Mouse (Mus musculus): ENCODE data around the gene Serpind1. TPM values are rescaled to one million over a fixed set of nuclear protein-coding genes. Genes with fewer than 3 reads are reported as not detected.

Serpind1 gene
- polyA plus RNA-seq, 1 experiment from 2014 or later, result 3.6 TPM

DNA sequence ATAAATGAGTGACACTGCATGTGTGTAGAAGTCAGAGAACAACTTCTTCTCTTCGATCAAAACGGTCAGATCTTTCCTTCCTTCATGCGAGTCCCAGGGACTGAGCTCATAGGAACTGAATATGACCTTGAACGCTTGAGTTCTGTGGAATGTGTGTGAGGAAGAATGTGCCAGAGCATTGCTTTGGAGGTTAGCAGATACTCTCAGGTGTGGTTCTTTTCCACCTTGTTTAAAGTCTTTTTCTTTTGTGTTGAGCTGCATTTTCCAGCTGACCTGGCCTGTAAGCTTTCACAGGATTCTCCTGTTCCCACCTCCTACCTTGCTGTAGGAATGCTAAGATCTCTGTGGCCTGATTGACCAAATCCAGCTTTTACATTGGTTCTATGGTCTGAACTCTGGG lies 51.1 kb downstream of the Serpind1 start:
- Histone ChIP-seq H3K4me1 (replicated peaks) (no peaks in the 10 kb centered on the region), H3K9me3 (no peaks in the 10 kb centered on the region), H3K9ac (no peak overlapping the region), H3K36me3 (peaks cover 57% of the 10 kb centered on the region), H3K27ac (replicated peaks) (no peak overlapping the region), H3K4me2 (no peak overlapping the region), H3K27me3 (no peaks in the 10 kb centered on the region), H3K4me3 (no peak overlapping the region)
- no peak for ATAC-seq (ENCODE audit: low FRiP score, low read depth)
- 91% methylated on average over 4 of the region's 4 CpGs for WGBS

DNA sequence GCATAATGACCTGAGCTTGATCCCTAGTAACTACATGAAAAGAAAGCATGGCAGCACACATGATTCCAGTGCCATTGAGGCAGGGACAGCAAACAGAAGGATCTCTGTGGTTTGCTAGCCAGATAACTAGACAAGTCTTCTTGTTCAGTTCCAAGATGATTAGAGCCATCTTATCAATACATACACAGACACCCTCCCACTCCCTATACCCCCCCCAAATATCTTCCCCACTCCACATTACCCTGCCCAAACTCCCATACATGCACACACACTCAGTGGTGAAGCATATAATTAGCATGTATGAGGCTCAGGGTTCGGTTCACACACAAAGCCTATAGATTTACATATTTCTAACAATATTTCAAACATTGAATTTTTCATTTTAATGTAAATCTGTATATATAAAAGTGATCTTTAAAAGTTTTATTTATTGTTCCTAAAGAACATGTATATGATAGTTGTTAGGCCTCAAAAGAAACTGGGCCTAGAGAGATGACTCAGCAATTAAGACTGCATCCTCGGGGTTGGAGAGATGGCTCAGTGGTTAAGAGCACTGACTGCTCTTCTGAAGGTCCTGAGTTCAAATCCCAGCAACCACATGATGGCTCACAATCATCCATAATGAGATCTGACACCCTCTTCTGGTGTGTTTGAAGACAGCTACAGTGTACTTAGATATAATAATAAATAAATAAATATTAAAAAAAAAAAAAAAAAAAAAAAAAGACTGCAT lies 52.6 kb downstream of the Serpind1 start:
- H3K4me2 ChIP-seq, result no peak overlapping the region
- H3K9me3 ChIP-seq, result no peaks in the 10 kb centered on the region
- peaks cover 50% of the 10 kb centered on the region for H3K36me3 ChIP-seq
- H3K9ac ChIP-seq, result no peak overlapping the region
- no peak overlapping the region for H3K4me3 ChIP-seq
- H3K27me3 ChIP-seq, result no peaks in the 10 kb centered on the region
- WGBS, result 89% methylated on average over 2 of the region's 2 CpGs
- ATAC-seq (ENCODE audit: low FRiP score, low read depth), result no peak
- H3K4me1 ChIP-seq (replicated peaks), result no peaks in the 10 kb centered on the region
- H3K27ac ChIP-seq (replicated peaks), result no peak overlapping the region

DNA sequence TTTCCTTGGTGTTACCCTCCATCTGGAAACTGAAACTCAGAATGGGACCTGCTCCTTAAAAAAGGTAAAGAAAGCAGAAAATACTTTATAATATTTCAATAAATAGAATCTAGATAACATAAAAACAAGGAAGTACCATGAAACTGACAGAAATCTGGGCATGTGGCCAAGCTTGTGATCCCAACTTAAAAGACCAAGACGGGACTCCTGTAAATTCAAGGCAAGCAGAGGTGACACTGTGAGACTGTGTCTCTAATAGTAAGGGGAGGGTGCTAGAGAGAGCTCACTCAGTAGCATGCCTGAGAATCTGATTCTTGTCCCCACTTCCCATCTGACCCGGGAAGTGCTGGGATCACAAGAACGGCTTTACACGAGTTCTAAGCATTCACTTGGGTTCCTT lies 61.6 kb downstream of the Serpind1 start:
- Histone ChIP-seq H3K36me3 (peaks cover 20% of the 10 kb centered on the region), H3K9ac (no peak overlapping the region), H3K4me1 (replicated peaks) (no peaks in the 10 kb centered on the region), H3K4me2 (no peak overlapping the region), H3K27me3 (no peaks in the 10 kb centered on the region), H3K27ac (replicated peaks) (no peak overlapping the region), H3K9me3 (no peaks in the 10 kb centered on the region), H3K4me3 (no peak overlapping the region)
- no peak for ATAC-seq (ENCODE audit: low FRiP score, low read depth)
- 74% methylated on average over 4 of the region's 4 CpGs for WGBS

Other genes with a start within 250 kb of the Serpind1 start
- 142 and 148 TPM in 2 replicates for gene Ppil2, start 220.1 kb upstream of the Serpind1 start, polyA plus RNA-seq (2015; fragmentation: Nextera tagmentation; extraction: Ambion mirVana)
- 12.4 and 18.7 TPM in 2 replicates for gene 2610318N02Rik, start 206.2 kb upstream of the Serpind1 start, polyA plus RNA-seq (2015; fragmentation: Nextera tagmentation; extraction: Ambion mirVana)
- 37.4 and 38.3 TPM in 2 replicates for gene Sdf2l1, start 199.0 kb upstream of the Serpind1 start, polyA plus RNA-seq (2015; fragmentation: Nextera tagmentation; extraction: Ambion mirVana)
- gene Ydjc, start 186.8 kb upstream of the Serpind1 start, polyA plus RNA-seq (2015; fragmentation: Nextera tagmentation; extraction: Ambion mirVana), result 44.3 and 48.1 TPM in 2 replicates
- gene Ccdc116, start 184.1 kb upstream of the Serpind1 start, polyA plus RNA-seq (2015; fragmentation: Nextera tagmentation; extraction: Ambion mirVana), result 3.4 and 4.1 TPM in 2 replicates
- 281 and 286 TPM in 2 replicates for gene Ube2l3, start 128.7 kb upstream of the Serpind1 start, polyA plus RNA-seq (2015; fragmentation: Nextera tagmentation; extraction: Ambion mirVana)
- gene Rimbp3, start 122.8 kb upstream of the Serpind1 start, polyA plus RNA-seq (2015; fragmentation: Nextera tagmentation; extraction: Ambion mirVana), result 1.8 and 1.9 TPM in 2 replicates
- 7.3 and 7.5 TPM in 2 replicates for gene Hic2, start 97.8 kb upstream of the Serpind1 start, polyA plus RNA-seq (2015; fragmentation: Nextera tagmentation; extraction: Ambion mirVana)
- 75.2 and 81.9 TPM in 2 replicates for gene Tmem191c, start 55.3 kb upstream of the Serpind1 start, polyA plus RNA-seq (2015; fragmentation: Nextera tagmentation; extraction: Ambion mirVana)
- 22.4 and 23.4 TPM in 2 replicates for gene Snap29, start 74.6 kb downstream of the Serpind1 start, polyA plus RNA-seq (2015; fragmentation: Nextera tagmentation; extraction: Ambion mirVana)
- 64.0 and 69.7 TPM in 2 replicates for gene Pi4ka, start 74.9 kb downstream of the Serpind1 start, polyA plus RNA-seq (2015; fragmentation: Nextera tagmentation; extraction: Ambion mirVana)
- gene Crkl, start 120.6 kb downstream of the Serpind1 start, polyA plus RNA-seq (2015; fragmentation: Nextera tagmentation; extraction: Ambion mirVana), result 79.6 and 85.2 TPM in 2 replicates
- gene Aifm3, start 158.2 kb downstream of the Serpind1 start, polyA plus RNA-seq (2015; fragmentation: Nextera tagmentation; extraction: Ambion mirVana), result 11.7 and 13.3 TPM in 2 replicates
- gene Lztr1, start 177.3 kb downstream of the Serpind1 start, polyA plus RNA-seq (2015; fragmentation: Nextera tagmentation; extraction: Ambion mirVana), result 134 and 136 TPM in 2 replicates
- 61.8 and 64.5 TPM in 2 replicates for gene Thap7, start 199.8 kb downstream of the Serpind1 start, polyA plus RNA-seq (2015; fragmentation: Nextera tagmentation; extraction: Ambion mirVana)
- 0.79 and 0.85 TPM in 2 replicates for gene Lrrc74b, start 229.9 kb downstream of the Serpind1 start, polyA plus RNA-seq (2015; fragmentation: Nextera tagmentation; extraction: Ambion mirVana)
- gene P2rx6, start 230.5 kb downstream of the Serpind1 start, polyA plus RNA-seq (2015; fragmentation: Nextera tagmentation; extraction: Ambion mirVana), result 2.1 and 3.3 TPM in 2 replicates